Mouse (Mus musculus) cerebellum, adult 2 months (tissue): ENCODE data around the gene Zfp655.
"Not testable (repeated sequence)": the region's sequence is repeated elsewhere in the genome, so short reads cannot be mapped to it uniquely, and the experiment has no call there.

Experiments
- CTCF ChIP-seq: fragments of 200-500 bp; IDR thresholded peaks from 2 replicates; pipeline ENCODE4 v1.5.1; 2011; ENCODE audit warnings: low read depth, mild to moderate bottlenecking, control low read depth, low read length, moderate library complexity, borderline replicate concordance; ENCODE audit not compliant: insufficient read depth
- POLR2A ChIP-seq: fragments of 200-500 bp; IDR thresholded peaks from 2 replicates; pipeline ENCODE4 v1.6.1; 2011; ENCODE audit warnings: low read length, control low read depth, borderline replicate concordance; ENCODE audit not compliant: insufficient read depth

DNA sequence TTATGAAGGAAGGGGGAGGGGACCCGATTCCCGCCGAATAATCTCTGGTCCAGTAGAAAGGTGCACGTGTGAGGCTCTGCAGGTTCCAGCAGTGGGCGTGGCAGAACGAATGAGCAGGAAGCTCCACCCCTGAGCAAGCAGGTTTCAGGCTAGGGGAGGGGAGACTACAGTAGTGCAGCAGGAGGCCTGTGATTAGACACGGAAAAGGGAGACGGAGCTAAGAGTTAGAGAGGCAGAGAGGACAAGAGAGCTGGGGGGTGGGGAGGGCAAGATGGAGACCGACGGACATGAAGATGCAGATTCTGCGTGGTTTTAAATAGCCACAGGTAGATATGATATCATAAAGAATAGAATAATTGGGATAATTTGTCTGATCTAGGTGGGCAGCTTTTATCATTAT lies 23.1 kb upstream of the Zfp655 start:
- not testable (repeated sequence) for TF ChIP-seq POLR2A, CTCF
